Mouse (Mus musculus) natural killer cell, adult 2 months (primary cell): ENCODE measurements at regions not wholly inside any gene's neighbourhood (a gene's known extent, or its start where the extent isn't known, plus 50 kb on each side); places are given as distances from the start of the nearest gene placed in this dataset.

Source experiments
- DNase-seq, 2 experiments: peaks; one replicate each; pipeline ENCODE4 v3.0.0; 2022; ENCODE audit warnings: low spot score in 2 of 2

DNA sequence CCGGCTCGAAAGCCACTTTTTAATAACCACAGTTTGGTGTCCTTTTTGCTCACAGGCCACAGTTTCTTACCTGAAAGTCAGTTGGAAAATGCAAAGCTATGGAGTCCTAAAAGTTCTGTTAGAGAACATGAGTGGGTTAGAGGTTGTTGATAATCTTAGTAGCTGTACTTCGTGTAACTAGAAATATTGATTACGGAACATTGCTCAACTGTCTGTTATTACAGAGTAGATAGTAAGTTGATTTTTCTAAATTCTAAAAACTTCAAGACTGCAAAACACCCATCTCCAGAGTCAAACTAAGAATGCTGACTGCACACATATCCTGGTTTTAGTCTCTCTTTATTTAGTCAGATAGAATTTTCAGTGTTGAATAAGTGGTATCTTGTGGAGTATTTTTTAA lies 111.0 kb downstream of the Slc38a4 start:
- no peak for DNase-seq

DNA sequence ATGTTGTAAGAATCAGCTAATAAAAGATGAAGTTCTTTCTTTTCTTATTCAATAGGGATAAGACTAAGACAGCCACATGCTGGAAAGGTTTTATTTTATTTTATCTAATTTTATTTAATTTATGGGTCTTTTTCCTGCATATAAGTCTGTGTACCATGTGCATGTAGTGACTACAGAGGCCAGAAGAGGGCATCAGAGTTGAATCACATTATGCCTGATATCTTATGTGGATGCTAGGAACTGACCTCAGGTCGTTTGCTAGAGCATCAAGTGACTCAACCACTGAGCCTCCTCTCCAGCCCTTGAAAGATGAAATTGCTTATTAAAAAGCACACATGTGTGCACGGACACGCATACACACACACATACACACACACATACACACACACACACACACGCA lies 113.1 kb downstream of the Slc38a4 start:
- no peak for DNase-seq

DNA sequence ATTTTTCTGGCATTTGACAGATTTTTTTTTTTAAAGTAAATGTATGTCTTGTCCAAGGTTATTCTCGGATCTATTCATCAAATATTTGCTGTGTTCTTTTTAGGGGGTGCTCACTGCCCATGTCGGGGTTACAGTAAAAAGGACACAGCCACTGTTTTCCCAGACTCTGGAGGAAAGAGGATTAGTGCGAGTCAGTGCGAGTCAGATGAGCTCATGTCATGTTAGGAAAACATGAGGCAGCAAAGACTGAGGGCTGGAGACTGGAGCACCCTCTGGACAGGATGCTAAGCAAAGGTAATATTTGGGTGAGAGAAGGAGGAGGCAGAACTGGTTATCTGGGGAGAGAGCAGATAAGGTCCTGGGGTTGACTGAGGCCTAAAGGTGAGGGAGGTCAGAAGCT lies 117.3 kb downstream of the Slc38a4 start:
- DNase-seq, result no peak

GRCm38 (mm10) chr15:96937623-96938022 lies 118.1 kb downstream of the Slc38a4 start:
- no peak for DNase-seq

DNA sequence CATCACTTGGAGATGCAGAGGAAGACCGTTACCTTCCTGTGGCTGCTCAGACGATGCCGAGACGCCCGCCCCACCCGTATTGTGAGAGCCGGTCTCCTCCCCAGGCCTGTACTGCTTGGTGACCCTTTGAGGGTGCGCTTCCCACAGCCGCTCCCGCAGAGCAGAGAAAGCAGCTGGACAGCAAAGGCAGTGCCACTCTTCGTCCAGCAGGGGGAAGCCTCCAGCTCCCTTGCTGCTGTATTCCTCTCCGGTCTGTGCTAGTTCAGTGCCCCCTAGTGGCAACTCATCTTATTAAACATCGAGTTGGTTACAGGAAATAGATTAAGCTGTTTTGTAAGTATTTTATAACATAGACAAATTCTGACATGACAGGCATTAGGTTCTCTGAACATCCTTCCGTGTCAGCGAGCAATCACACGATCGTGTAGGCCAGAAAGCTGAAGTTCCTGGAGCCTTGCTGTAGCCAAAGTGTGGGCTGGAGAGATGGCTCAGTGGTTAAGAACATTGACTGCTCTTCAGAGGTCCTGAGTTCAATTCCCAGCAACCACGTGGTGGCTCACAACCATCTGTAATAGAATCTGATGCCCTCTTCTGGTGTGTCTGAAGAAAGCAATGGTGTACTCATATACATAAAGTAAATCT lies 118.9 kb downstream of the Slc38a4 start:
- peak; percentile 79 to 87 for DNase-seq

DNA sequence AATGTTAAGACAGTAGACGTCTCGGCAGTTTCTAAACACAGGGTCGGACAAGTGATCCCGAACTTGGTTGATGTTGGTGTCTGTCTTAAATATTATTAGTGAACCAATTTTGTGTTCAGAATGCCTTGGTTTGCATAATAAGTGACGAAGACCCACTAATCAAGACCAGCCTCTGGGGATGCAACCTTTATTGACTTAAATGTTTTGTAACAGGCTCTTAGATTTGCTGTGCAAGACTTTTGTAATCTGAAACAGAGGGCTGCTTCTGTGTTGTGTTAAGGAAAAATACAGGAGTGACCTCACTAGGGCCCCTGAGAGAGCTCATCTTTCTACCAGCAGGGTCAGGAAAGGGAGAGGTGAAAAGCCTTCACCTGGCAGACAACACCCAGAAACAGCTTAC lies 119.5 kb downstream of the Slc38a4 start:
- no peak for DNase-seq

DNA sequence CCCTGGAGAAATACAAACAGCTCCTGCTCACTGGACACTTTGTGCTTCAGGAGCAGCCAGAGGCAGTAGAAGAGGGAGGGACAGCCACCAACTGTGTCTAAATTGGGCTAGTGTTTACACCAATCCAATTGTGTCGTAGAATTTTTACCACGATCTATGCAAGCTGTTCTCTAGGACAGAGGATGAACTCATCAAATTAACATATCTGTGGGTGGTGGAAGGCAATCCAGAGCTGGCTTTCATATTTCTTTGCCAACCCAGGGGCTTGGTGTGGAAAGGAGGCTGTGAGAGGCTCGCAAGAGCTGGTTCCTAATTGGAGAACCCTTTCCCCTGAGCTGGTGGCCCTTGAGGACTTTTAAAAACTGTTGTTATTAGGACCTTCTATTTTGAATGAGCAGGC lies 122.3 kb downstream of the Slc38a4 start:
- no peak for DNase-seq

- no peak for DNase-seq
Observed at GRCm38 (mm10) chr15:96930531-96930930, 125.2 kb downstream of the Slc38a4 start.

DNA sequence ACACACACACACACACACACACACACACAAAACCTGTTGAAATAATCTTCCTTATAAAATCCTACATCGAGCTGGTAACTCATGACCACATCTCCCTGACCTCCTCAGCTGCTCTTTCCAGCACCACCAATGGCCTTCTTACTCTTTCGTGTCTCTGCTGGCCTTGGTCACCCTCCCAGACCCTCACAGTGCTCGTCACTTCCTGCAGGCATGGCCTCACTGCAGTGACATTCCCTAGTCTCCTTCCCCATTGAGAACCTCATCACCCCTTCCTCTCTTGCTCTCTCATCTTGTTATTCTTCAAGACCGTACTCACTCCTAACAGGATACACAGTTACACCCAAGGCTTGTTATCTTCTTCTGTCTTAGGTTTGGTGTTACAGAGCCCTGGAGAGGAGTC lies 126.0 kb downstream of the Slc38a4 start:
- no peak for DNase-seq

DNA sequence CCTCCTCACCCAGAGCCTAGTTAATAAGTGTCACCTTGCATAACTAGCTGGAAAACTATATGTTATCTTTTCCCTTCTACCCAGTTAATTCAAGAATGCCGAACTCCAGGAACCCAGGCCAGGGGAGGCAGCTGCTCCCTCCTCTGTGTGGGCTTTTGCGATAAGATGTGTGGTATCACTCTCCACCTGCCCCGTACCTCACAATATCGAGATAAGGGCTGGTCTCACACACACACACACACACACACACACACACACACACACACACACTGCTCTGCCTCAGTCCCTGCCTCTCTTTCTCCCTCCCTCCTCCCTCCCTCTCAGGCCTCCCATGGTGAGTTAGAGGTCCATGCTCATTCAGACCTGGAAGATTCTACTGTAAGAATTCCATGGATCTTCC lies 127.1 kb downstream of the Slc38a4 start:
- no peak for DNase-seq

GRCm38 (mm10) chr15:96927674-96928073 lies 128.1 kb downstream of the Slc38a4 start:
- DNase-seq, result no peak

DNA sequence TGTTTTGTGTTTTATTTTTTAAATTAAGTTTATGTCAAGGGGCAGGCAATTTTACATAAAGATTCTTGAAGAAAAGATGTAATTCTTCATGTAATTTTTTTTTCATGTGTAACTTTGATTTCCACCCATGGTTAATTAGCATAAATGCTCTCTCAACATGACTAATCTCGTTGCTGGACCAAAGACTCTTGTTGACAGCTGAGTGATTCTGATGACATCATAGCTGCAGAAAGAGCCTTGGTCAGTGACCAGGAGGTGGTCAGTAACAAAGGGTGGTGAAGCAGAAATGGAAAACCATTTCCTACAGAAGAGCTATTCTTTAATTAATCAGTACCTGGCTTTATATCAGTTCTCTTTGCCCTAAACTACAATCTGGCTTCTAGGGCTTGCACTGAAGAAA lies 129.1 kb downstream of the Slc38a4 start:
- DNase-seq, result no peak

DNA sequence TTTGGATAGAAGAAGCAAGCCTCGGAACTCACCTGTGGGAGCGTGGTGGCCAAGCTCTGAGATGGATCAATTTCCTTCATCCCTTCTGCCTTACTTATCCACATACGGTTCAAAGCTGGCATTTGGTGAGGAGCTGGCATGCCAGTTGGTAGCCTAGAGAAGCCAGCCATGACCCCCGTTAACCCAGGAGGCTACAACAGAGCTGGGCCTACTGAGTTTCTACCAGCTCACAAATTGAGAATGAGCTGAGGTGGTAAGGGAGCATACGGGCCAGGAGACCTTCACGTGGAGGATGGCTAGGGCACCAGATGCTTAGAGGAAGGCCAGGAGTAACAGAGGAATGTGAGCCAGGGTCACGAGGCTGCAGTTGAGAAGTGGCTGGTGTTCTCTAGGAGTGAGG lies 139.2 kb downstream of the Slc38a4 start:
- no peak for DNase-seq

- DNase-seq, result no peak
Observed at GRCm38 (mm10) chr15:96915544-96915943, 140.2 kb downstream of the Slc38a4 start.

DNA sequence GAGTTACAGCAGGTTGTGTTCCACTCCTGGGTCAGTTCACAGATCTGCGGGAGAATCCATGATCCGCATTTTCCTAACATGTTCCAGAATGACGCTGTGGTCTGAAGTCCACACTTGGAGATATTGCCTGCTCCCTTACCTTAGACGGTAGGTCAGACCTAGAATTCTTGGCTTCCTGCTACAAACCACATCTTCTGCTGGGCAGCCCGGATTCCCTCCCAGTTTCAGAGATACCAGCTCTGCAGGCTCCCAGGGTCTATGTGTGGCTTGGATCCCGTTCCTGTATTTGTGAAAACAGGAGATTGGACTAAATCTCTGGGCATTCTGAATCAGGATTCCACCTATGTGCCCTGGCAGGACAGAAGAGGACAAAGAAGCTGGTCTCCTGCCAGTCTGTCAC lies 140.8 kb downstream of the Slc38a4 start:
- no peak for DNase-seq

GRCm38 (mm10) chr15:96905520-96905919 lies 150.2 kb downstream of the Slc38a4 start:
- no peak for DNase-seq

DNA sequence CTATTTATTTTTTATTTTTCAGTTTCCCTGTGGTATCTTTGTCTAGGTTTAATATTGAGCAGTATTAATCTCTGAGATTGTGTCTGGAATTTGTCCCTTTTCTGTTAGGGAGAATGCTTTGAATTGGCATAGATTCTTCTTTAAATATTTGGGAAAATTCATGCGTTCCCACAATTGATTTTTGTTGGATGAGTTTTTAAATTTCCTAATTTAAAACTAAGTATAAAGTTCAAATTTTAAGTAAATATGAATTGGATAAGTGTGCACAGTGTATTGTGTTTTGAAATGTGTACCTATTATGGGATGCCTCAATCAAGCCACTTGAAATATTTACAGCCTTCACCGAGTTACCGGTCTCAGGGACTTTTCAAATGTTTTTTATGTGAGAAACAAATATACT lies 152.3 kb downstream of the Slc38a4 start:
- no peak for DNase-seq

DNA sequence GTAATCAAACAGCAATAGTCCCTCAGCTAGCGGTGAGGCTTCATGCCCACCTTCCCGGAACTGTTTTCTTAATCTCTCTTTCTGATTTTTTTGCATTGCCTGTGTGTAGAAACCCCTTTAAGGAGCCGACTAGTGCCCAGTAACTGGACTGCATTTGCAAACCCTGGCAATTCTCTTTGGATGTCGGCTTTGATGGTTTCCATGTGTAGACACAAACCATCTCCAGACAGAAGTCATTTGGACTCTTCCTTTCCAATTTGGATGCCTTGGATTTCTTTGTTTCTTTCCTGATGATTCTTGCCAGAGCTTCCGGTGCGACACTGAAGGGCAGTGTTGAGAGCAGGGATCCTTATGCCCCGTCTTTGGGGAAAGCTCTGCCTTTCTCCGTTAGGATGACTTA lies 153.0 kb downstream of the Slc38a4 start:
- DNase-seq, result no peak

GRCm38 (mm10) chr15:96901616-96902015 lies 154.1 kb downstream of the Slc38a4 start:
- DNase-seq, result no peak

DNA sequence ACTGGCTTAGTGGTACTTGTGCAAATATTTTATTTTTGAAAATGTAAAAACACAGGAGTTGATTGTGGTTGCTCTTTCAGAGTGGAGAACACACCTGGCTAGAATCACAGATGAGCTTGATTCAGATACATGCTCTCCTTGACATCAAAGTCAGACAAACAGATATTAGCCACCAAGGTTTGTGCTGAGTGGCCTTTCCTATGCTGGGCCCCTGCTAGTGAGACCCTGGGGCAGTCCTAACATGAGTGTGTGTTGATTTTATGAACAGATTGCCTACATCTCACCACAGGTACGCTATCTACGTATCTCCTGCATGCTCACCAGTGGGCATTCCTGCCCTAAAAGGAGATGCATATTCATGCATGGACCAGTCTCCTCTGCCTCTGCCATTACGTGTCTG lies 157.5 kb downstream of the Slc38a4 start:
- DNase-seq, result no peak

DNA sequence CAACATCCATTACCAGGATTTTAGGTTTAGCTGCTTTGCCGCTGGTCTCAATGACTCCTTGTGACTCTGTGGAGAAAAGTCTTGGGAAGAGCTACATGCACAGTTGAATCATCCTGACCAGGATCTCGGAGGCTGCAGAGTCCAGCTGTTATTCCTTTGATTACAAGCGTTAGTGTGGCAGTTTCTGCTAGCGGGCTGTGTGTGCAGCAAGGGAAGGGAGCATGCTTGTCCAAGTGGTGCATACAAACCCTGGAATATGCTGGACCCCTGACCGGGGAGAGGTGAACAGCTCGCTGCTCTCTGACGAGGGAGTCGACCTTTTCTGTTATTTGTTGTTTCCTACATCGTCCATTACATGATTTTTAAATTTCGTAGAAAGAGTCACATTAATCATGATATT lies 170.9 kb downstream of the Slc38a4 start:
- no peak for DNase-seq

GRCm38 (mm10) chr15:96883754-96884153 lies 172.0 kb downstream of the Slc38a4 start:
- DNase-seq, result no peak

- no peak for DNase-seq
Observed at GRCm38 (mm10) chr15:96882211-96882610, 173.5 kb downstream of the Slc38a4 start.

DNA sequence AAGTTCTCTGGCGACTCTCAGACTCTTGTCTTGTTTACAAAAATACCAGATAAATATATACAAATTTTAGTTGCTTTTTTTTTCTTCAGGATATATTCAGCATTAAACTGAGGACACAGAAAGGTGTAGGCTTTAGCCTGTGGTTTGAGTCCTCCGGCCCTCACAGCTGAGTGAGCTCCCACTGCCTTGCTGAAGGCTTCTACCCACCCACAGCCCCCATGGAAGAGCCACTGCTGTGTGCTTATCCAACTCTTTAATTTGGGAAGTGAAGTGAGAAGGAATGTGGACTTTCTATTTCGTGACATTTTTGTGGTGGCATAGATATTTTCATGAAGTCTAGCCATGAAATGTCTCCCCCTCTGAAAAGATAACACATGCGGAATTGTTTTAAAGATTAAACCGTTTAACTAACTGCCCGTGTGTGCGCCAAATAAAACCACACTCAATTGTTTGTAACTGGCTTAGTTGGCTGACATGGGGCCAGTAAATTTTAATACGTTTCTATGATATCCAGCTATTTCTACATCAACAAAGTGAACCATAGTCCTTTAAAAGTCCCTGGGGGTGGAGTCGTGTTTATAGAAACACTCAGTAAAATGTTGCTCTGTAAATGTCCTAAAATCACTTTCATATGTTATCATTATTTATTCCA lies 174.1 kb downstream of the Slc38a4 start:
- DNase-seq, result no peak
